Mouse (Mus musculus): ENCODE results near the gene Ikzf2. TPM values are rescaled to one million over a fixed set of nuclear protein-coding genes. Genes with fewer than 3 reads are reported as not detected.

Ikzf2 gene
- polyA plus RNA-seq, 1 experiment from 2014 or later = 5.4 TPM

- 46% methylated on average over 6 of the region's 6 CpGs for WGBS
Observed at GRCm38 (mm10) chr1:69630508-69630907, 56.5 kb downstream of the Ikzf2 start.

GRCm38 (mm10) chr1:69629513-69629912, 57.5 kb downstream of the Ikzf2 start:
- no peak for ATAC-seq (ENCODE audit: insufficient number of reproducible peaks, low FRiP score, low TSS enrichment, low read depth)

More at GRCm38 (mm10) chr1:69630508-69630907, 56.5 kb downstream of the Ikzf2 start:
- Histone ChIP-seq H3K4me3 (replicated peaks) (no peak overlapping the region), H3K4me2 (replicated peaks) (no peak overlapping the region), H3K27me3 (no peaks in the 10 kb centered on the region), H3K9ac (no peak overlapping the region), H3K27ac (replicated peaks) (no peak overlapping the region), H3K9me3 (replicated peaks) (no peaks in the 10 kb centered on the region), H3K4me1 (0 out of 2 replicates have a peak, but pooled peaks cover 3% of the 10 kb centered on the region), H3K36me3 (no peaks in the 10 kb centered on the region)
- ATAC-seq (ENCODE audit: insufficient number of reproducible peaks, low FRiP score, low TSS enrichment, low read depth) = no peak

GRCm38 (mm10) chr1:69612076-69612475, 75.0 kb downstream of the Ikzf2 start:
- H3K9me3 ChIP-seq (replicated peaks) = no peaks in the 10 kb centered on the region
- no peaks in the 10 kb centered on the region for H3K36me3 ChIP-seq
- no peak overlapping the region for H3K4me2 ChIP-seq (replicated peaks)
- ATAC-seq (ENCODE audit: insufficient number of reproducible peaks, low FRiP score, low TSS enrichment, low read depth) = no peak
- no peak overlapping the region for H3K9ac ChIP-seq
- no peaks in the 10 kb centered on the region for H3K27me3 ChIP-seq
- no peak overlapping the region for H3K4me3 ChIP-seq (replicated peaks)
- 75% methylated on average over 5 of the region's 5 CpGs for WGBS
- H3K27ac ChIP-seq (replicated peaks) = no peak overlapping the region
- H3K4me1 ChIP-seq = no peaks in the 10 kb centered on the region

More at GRCm38 (mm10) chr1:69629513-69629912, 57.5 kb downstream of the Ikzf2 start:
- no peak overlapping the region for H3K9ac ChIP-seq
- no peak overlapping the region for H3K27ac ChIP-seq (replicated peaks)
- 0 out of 2 replicates have a peak, but pooled peaks cover 3% of the 10 kb centered on the region for H3K4me1 ChIP-seq
- H3K4me3 ChIP-seq (replicated peaks) = no peak overlapping the region
- H3K4me2 ChIP-seq (replicated peaks) = no peak overlapping the region
- 63% methylated on average over 8 of the region's 8 CpGs for WGBS
- H3K36me3 ChIP-seq = no peaks in the 10 kb centered on the region
- no peaks in the 10 kb centered on the region for H3K9me3 ChIP-seq (replicated peaks)
- no peaks in the 10 kb centered on the region for H3K27me3 ChIP-seq

DNA sequence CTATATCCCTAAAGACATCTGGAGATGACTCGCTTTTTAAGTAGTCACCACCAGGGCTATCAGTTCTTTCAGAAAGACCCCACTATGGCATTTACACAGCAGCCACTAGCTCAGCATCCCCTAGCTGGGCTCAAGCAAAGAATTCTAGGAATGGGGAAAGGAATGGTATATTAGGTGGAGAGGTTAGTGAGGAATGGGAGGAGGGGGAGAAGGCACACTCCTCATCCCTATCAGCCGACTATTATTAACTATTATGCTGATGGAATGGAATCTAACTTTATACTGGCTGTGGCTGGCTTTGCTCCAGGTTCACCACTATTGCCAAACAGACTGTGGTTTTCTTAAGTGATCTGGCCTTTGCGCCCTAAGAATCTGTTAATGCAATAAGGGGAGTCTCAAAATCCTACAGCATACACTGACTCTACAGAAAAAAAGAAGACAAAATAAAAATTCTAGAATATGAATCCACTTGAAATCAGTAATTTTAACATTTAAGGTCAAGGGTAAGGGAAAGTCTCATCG, 75.8 kb downstream of the Ikzf2 start:
- no peak overlapping the region for H3K9ac ChIP-seq
- H3K27me3 ChIP-seq = no peaks in the 10 kb centered on the region
- no peak for ATAC-seq (ENCODE audit: insufficient number of reproducible peaks, low FRiP score, low TSS enrichment, low read depth)
- H3K27ac ChIP-seq (replicated peaks) = no peak overlapping the region
- H3K9me3 ChIP-seq (replicated peaks) = no peaks in the 10 kb centered on the region
- no peaks in the 10 kb centered on the region for H3K4me1 ChIP-seq
- no peak overlapping the region for H3K4me2 ChIP-seq (replicated peaks)
- H3K4me3 ChIP-seq (replicated peaks) = no peak overlapping the region
- H3K36me3 ChIP-seq = no peaks in the 10 kb centered on the region
- WGBS = 71% methylated on average over 4 of the region's 4 CpGs

GRCm38 (mm10) chr1:69610791-69611190, 76.3 kb downstream of the Ikzf2 start:
- WGBS = 48% methylated on average over 7 of the region's 7 CpGs
- no peaks in the 10 kb centered on the region for H3K9me3 ChIP-seq (replicated peaks)
- no peak overlapping the region for H3K4me2 ChIP-seq (replicated peaks)
- no peak for ATAC-seq (ENCODE audit: insufficient number of reproducible peaks, low FRiP score, low TSS enrichment, low read depth)
- H3K27me3 ChIP-seq = no peaks in the 10 kb centered on the region
- H3K36me3 ChIP-seq = no peaks in the 10 kb centered on the region
- no peaks in the 10 kb centered on the region for H3K4me1 ChIP-seq
- H3K9ac ChIP-seq = no peak overlapping the region
- H3K27ac ChIP-seq (replicated peaks) = no peak overlapping the region
- no peak overlapping the region for H3K4me3 ChIP-seq (replicated peaks)

- H3K4me3 ChIP-seq (replicated peaks) = no peak overlapping the region
- 66% methylated on average over 5 of the region's 5 CpGs for WGBS
- H3K36me3 ChIP-seq = no peaks in the 10 kb centered on the region
- ATAC-seq (ENCODE audit: insufficient number of reproducible peaks, low FRiP score, low TSS enrichment, low read depth) = no peak
- H3K9ac ChIP-seq = no peak overlapping the region
- H3K27ac ChIP-seq (replicated peaks) = no peak overlapping the region
- H3K9me3 ChIP-seq (replicated peaks) = no peaks in the 10 kb centered on the region
- no peak overlapping the region for H3K4me2 ChIP-seq (replicated peaks)
- no peaks in the 10 kb centered on the region for H3K4me1 ChIP-seq
- no peaks in the 10 kb centered on the region for H3K27me3 ChIP-seq
Observed at GRCm38 (mm10) chr1:69608846-69609245, 78.2 kb downstream of the Ikzf2 start.

GRCm38 (mm10) chr1:69606844-69607243, 80.2 kb downstream of the Ikzf2 start:
- Histone ChIP-seq H3K4me2 (replicated peaks) (no peak overlapping the region), H3K36me3 (no peaks in the 10 kb centered on the region), H3K27me3 (no peaks in the 10 kb centered on the region), H3K9ac (no peak overlapping the region), H3K9me3 (replicated peaks) (no peaks in the 10 kb centered on the region), H3K27ac (replicated peaks) (no peak overlapping the region), H3K4me1 (no peaks in the 10 kb centered on the region), H3K4me3 (replicated peaks) (no peak overlapping the region)
- 74% methylated on average over 1 of the region's 1 CpGs for WGBS
- no peak for ATAC-seq (ENCODE audit: insufficient number of reproducible peaks, low FRiP score, low TSS enrichment, low read depth)

- H3K9ac ChIP-seq = no peak overlapping the region
- no peaks in the 10 kb centered on the region for H3K27me3 ChIP-seq
- no peaks in the 10 kb centered on the region for H3K4me1 ChIP-seq
- H3K27ac ChIP-seq (replicated peaks) = no peak overlapping the region
- WGBS = 44% methylated on average over 3 of the region's 3 CpGs
- H3K9me3 ChIP-seq (replicated peaks) = no peaks in the 10 kb centered on the region
- no peak for ATAC-seq (ENCODE audit: insufficient number of reproducible peaks, low FRiP score, low TSS enrichment, low read depth)
- H3K4me3 ChIP-seq (replicated peaks) = no peak overlapping the region
- no peaks in the 10 kb centered on the region for H3K36me3 ChIP-seq
- no peak overlapping the region for H3K4me2 ChIP-seq (replicated peaks)
Observed at GRCm38 (mm10) chr1:69604213-69604612, 82.8 kb downstream of the Ikzf2 start.

DNA sequence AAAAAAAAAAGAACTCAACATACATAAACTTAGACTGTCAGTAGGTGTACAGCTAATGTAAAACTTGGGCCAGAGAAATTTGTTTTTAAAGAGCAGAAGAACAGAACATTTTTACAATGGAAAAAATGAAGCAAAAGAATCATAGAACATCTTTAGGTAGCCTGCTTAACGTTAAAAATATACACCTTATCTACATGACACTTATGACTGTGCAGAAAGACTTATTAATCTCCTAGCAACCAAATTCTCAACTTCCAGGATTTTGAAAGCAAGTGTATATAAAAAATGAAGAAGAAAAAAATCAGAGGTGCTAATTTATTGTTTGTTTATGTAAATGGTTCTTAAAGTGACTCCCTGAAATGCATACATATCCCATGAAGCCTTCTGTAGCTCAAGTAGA, 86.1 kb downstream of the Ikzf2 start:
- Histone ChIP-seq H3K9me3 (replicated peaks) (no peaks in the 10 kb centered on the region), H3K36me3 (no peaks in the 10 kb centered on the region), H3K4me1 (no peaks in the 10 kb centered on the region), H3K9ac (no peak overlapping the region), H3K4me3 (replicated peaks) (no peak overlapping the region), H3K4me2 (replicated peaks) (no peak overlapping the region), H3K27me3 (no peaks in the 10 kb centered on the region), H3K27ac (replicated peaks) (no peak overlapping the region)
- ATAC-seq (ENCODE audit: insufficient number of reproducible peaks, low FRiP score, low TSS enrichment, low read depth) = no peak
- WGBS = 69% methylated on average over 1 of the region's 1 CpGs

- H3K36me3 ChIP-seq = no peaks in the 10 kb centered on the region
- H3K27ac ChIP-seq (replicated peaks) = no peak overlapping the region
- no peak overlapping the region for H3K9ac ChIP-seq
- WGBS = 88% methylated on average over 12 of the region's 12 CpGs
- no peaks in the 10 kb centered on the region for H3K27me3 ChIP-seq
- no peaks in the 10 kb centered on the region for H3K4me1 ChIP-seq
- no peak overlapping the region for H3K4me2 ChIP-seq (replicated peaks)
- no peaks in the 10 kb centered on the region for H3K9me3 ChIP-seq (replicated peaks)
- no peak overlapping the region for H3K4me3 ChIP-seq (replicated peaks)
- no peak for ATAC-seq (ENCODE audit: insufficient number of reproducible peaks, low FRiP score, low TSS enrichment, low read depth)
Observed at GRCm38 (mm10) chr1:69599074-69599772, 87.8 kb downstream of the Ikzf2 start.

DNA sequence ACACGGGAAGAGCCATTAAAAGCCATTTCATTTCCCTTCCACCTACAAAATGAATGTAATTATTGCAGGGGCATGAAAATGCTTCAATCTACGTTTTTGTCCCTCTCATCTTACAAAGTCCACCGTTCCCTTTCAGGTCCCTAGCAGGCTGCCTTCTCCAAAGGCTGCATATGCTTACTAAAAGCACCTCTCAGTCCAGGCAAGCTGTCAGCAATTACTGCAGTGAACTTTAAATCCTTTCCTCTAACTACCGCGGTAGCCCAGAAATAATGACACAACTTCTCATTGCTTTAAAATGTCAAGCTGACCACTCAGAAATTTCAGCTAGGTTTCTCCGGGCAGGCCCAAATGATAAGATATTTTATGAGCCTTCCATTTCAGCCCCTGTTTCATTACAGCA, 95.2 kb downstream of the Ikzf2 start:
- peaks cover 10% of the 10 kb centered on the region for H3K4me1 ChIP-seq
- H3K27ac ChIP-seq (replicated peaks) = 0 out of 2 replicates have a peak overlapping the region, but pooled peaks have one; percentile 14
- no peak overlapping the region for H3K9ac ChIP-seq
- no peak for ATAC-seq (ENCODE audit: insufficient number of reproducible peaks, low FRiP score, low TSS enrichment, low read depth)
- H3K9me3 ChIP-seq (replicated peaks) = no peaks in the 10 kb centered on the region
- H3K27me3 ChIP-seq = no peaks in the 10 kb centered on the region
- H3K4me3 ChIP-seq (replicated peaks) = peak overlapping the region; percentile 18; the same call in 1 of the 2 replicates
- H3K36me3 ChIP-seq = no peaks in the 10 kb centered on the region
- peak overlapping the region; percentile 44 for H3K4me2 ChIP-seq (replicated peaks)
- WGBS = 14% methylated on average over 6 of the region's 6 CpGs

Data from embryonic facial prominence, embryonic 15.5 days (tissue).